Mouse (Mus musculus) thymus, adult 2 months (tissue): ENCODE measurements around the gene Kcnk1.

Experiments used
- CTCF ChIP-seq: fragments of 200-500 bp; IDR thresholded peaks from 2 replicates; pipeline ENCODE4 v1.5.1; 2012; ENCODE audit warnings: mild to moderate bottlenecking, control low read depth, low read length, moderate library complexity, borderline replicate concordance; ENCODE audit not compliant: control insufficient read depth, poor library complexity, insufficient read depth; ENCODE audit errors: extremely low read depth
- POLR2A ChIP-seq: fragments of 200-500 bp; IDR thresholded peaks from 2 replicates; pipeline ENCODE4 v1.6.1; 2012; ENCODE audit warnings: mild to moderate bottlenecking, low read length, control low read depth, moderate library complexity; ENCODE audit not compliant: control insufficient read depth, poor library complexity, insufficient read depth; ENCODE audit errors: extremely low read depth

DNA sequence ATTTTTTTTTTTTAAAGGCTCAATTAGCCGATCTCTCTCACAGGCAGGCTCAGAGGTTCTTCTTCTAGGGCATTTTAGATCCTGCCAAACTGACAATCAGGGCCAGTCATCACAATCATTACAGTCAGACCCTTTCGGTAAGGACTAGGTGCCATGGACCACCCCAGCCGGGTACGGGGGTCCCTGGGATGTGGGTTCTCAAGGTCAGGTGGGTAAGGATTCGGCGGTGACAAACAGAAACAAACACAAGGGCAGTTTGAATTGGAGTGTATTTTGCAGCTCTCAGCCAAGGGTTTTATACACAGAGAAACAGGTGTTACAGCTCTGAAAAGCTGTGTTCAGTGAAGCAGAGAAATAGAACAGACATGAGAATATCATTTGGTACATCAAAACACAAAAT lies 8.6 kb downstream of the Kcnk1 start:
- TF ChIP-seq CTCF = no peak
- TF ChIP-seq POLR2A = no peak
